Comparison of ENCODE assay signal across 13 mouse cellular contexts in genomic region chr5:110421393-110421792, GRCm38 (mm10). TPM values are rescaled to one million over a fixed set of nuclear protein-coding genes. Genes with fewer than 3 reads are reported as not detected.
A peak's percentile ranks its signal among the peaks of the same experiment; 100 is the strongest.
DNase-seq lines count a peak whose midpoint lies in the region; ATAC-seq and TF ChIP-seq lines count a peak whose summit lies in the region.
"Had no signal": no experiment of that assay in that cellular context is flagged by ENCODE, and none has a peak within 500 bp of the region (broad histone marks: within the 10 kb centered on the region; RNA-seq: fewer than 3 reads in every experiment).

No protein-coding gene starts in this region.

- no peaks in the 10 kb centered on the region for H3K9me3 ChIP-seq in intestine, embryonic 16.5 days (ENCODE audit: control insufficient read depth, low read length)
- no peaks in the 10 kb centered on the region for H3K9me3 ChIP-seq in intestine, embryonic 15.5 days
- H3K9me3 ChIP-seq: embryonic facial prominence, embryonic 12.5 days; midbrain, embryonic 10.5 days had no signal

- no peak overlapping the region for H3K9ac ChIP-seq in intestine, embryonic 16.5 days (ENCODE audit: low read depth, low read length)
- H3K9ac ChIP-seq in intestine, embryonic 15.5 days: no peak overlapping the region
- H3K9ac ChIP-seq: embryonic facial prominence, embryonic 12.5 days; liver, embryonic 14.5 days had no signal

- H3K4me2 ChIP-seq in intestine, embryonic 16.5 days (ENCODE audit: low read depth, low read length): no peak overlapping the region
- H3K4me2 ChIP-seq in intestine, embryonic 15.5 days (replicated peaks): no peak overlapping the region
- H3K4me2 ChIP-seq: embryonic facial prominence, embryonic 12.5 days had no signal

- no peak for ATAC-seq in intestine, embryonic 16.5 days
- ATAC-seq in intestine, embryonic 15.5 days: no peak
- no peak for ATAC-seq in megakaryocyte progenitor cell, adult 5-6 weeks (replicated peaks; ENCODE audit: poor library complexity)

- no peaks in the 10 kb centered on the region for H3K36me3 ChIP-seq in intestine, embryonic 16.5 days (ENCODE audit: control insufficient read depth, insufficient read depth, low read length)
- no peaks in the 10 kb centered on the region for H3K36me3 ChIP-seq in intestine, embryonic 15.5 days
- H3K36me3 ChIP-seq: embryonic facial prominence, embryonic 12.5 days had no signal

- peak overlapping the region; percentile 39; the same call in 1 of the 2 replicates for H3K27ac ChIP-seq in intestine, embryonic 16.5 days (ENCODE audit: low read length)
- H3K27ac ChIP-seq in intestine, embryonic 15.5 days: no peak overlapping the region
- peak overlapping the region; percentile 42; the same call in 1 of the 2 replicates for H3K27ac ChIP-seq in olfactory bulb, adult 2 months (ENCODE audit: insufficient read depth, low read depth, low read length)
- H3K27ac ChIP-seq: embryonic facial prominence, embryonic 12.5 days; left cerebral cortex, adult 2 months; liver, embryonic 14.5 days; midbrain, embryonic 10.5 days had no signal

- H3K4me3 ChIP-seq in intestine, embryonic 16.5 days (ENCODE audit: low read length): no peak overlapping the region
- H3K4me3 ChIP-seq in intestine, embryonic 15.5 days (replicated peaks): no peak overlapping the region
- no peak overlapping the region for H3K4me3 ChIP-seq in olfactory bulb, adult 2 months (ENCODE audit: insufficient read depth, low read depth, low read length)
- H3K4me3 ChIP-seq: embryonic facial prominence, embryonic 12.5 days; left cerebral cortex, adult 2 months; midbrain, embryonic 10.5 days had no signal

- H3K4me1 ChIP-seq in intestine, embryonic 16.5 days (ENCODE audit: control insufficient read depth, insufficient read depth, low read length): peaks cover 6% of the 10 kb centered on the region; the same call in 1 of the 2 replicates
- H3K4me1 ChIP-seq in intestine, embryonic 15.5 days (replicated peaks): 0 out of 2 replicates have a peak, but pooled peaks cover 2% of the 10 kb centered on the region
- H3K4me1 ChIP-seq in olfactory bulb, adult 2 months (ENCODE audit: control insufficient read depth, insufficient read depth, low read length): peaks cover 41% of the 10 kb centered on the region

- peak; percentile 33 for DNase-seq in adipocyte (ENCODE audit: low spot score)
- peak; percentile 13 for DNase-seq in brain, adult 2 months (ENCODE audit: low read depth, low spot score)
- DNase-seq in embryo, embryonic 11 days: no peak
- DNase-seq: cerebellum, adult 11-12 months; kidney, postnatal 4 days had no signal

- no peak for TF ChIP-seq CTCF in olfactory bulb, adult 2 months (IDR thresholded peaks at IDR 0.05; ENCODE audit: insufficient read depth, low read depth, low read length)

- no peak for TF ChIP-seq POLR2A in olfactory bulb, adult 2 months (IDR thresholded peaks at IDR 0.05; ENCODE audit: insufficient read depth, low read depth, low read length)

- WGBS in intestine, embryonic 16.5 days: 92% methylated on average over 6 of the region's 6 CpGs
- 93% methylated on average over 6 of the region's 6 CpGs for WGBS in intestine, embryonic 15.5 days
- WGBS in olfactory bulb, adult 2 months: 70% methylated on average over 6 of the region's 6 CpGs

- no peaks in the 10 kb centered on the region for H3K27me3 ChIP-seq in intestine, embryonic 16.5 days (replicated peaks; ENCODE audit: control insufficient read depth, insufficient read depth, low read length)
- no peaks in the 10 kb centered on the region for H3K27me3 ChIP-seq in intestine, embryonic 15.5 days (replicated peaks)
- H3K27me3 ChIP-seq: embryonic facial prominence, embryonic 12.5 days had no signal

RNA-seq across cellular contexts. Expression of gene Fbrsl1, which starts 26.9 kb away (rescaled TPM):
- 4.3 TPM in 2 replicates for polyA plus RNA-seq in intestine, embryonic 16.5 days (2015; fragmentation: Nextera tagmentation; extraction: Ambion mirVana)
- polyA plus RNA-seq in intestine, embryonic 15.5 days (2015; fragmentation: Nextera tagmentation; extraction: Ambion mirVana): 9.6 and 11.2 TPM in 2 replicates
- not detected in 2 replicates for polyA plus RNA-seq in olfactory bulb, adult 2 months (2012; ENCODE audit: insufficient read depth, insufficient read length, low replicate concordance, missing spikeins)
- total RNA-seq in megakaryocyte progenitor cell, adult 5-6 weeks (2015): 21.3 and 35.4 TPM in 2 replicates
- 9.3 and 12.2 TPM in 2 replicates for total RNA-seq in megakaryocyte progenitor cell, adult 5-6 weeks (2017)
